Mouse (Mus musculus): Measurements from ENCODE around the gene Ttf1. TPM values are rescaled to one million over a fixed set of nuclear protein-coding genes. Genes with fewer than 3 reads are reported as not detected.
"Not testable (repeated sequence)": the region's sequence is repeated elsewhere in the genome, so short reads cannot be mapped to it uniquely, and the experiment has no call there.

Ttf1 gene
- total and polyA plus RNA-seq, 3 experiments = 13.5 to 15.6 TPM; not detected in 1

GRCm38 (mm10) chr2:29095674-29096073, 35.6 kb downstream of the Ttf1 start:
- Histone ChIP-seq H3K9ac (ENCODE audit: control insufficient read depth, low read depth, low read length, poor library complexity, severe bottlenecking) (no peak overlapping the region), H3K4me3 (ENCODE audit: control insufficient read depth in 1 of 2, insufficient read depth in 1 of 2, low read depth in 2 of 2, low read length in 2 of 2) (no peak overlapping the region), H3K4me1 (ENCODE audit: control insufficient read depth in 1 of 2, insufficient read depth in 2 of 2, low read length in 2 of 2) (peaks cover 0 to 2% of the 10 kb centered on the region in 2 experiments; a peak in 2 of 4 replicates), H3K36me3 (ENCODE audit: control insufficient read depth in 1 of 2, insufficient read depth in 2 of 2, low read length in 2 of 2) (no peaks in the 10 kb centered on the region), H3K27me3 (ENCODE audit: control insufficient read depth in 1 of 2, insufficient read depth in 2 of 2, low read length in 2 of 2) (no peaks in the 10 kb centered on the region; a peak in 1 of 4 replicates), H3K27ac (ENCODE audit: control insufficient read depth, low read depth, low read length) (no peak overlapping the region), H3K79me2 (ENCODE audit: control insufficient read depth, insufficient read depth, low read length, poor library complexity) (no peaks in the 10 kb centered on the region), H3K9me3 (replicated peaks; ENCODE audit: insufficient read depth, low read length) (no peaks in the 10 kb centered on the region)
- no peak for DNase-seq (ENCODE audit: low read depth, low spot score)
- TF ChIP-seq POLR2A (IDR thresholded peaks at IDR 0.05; ENCODE audit: control insufficient read depth in 1 of 2, insufficient read depth in 1 of 2, low read depth in 1 of 2, low read length in 2 of 2, poor library complexity in 1 of 2) = no peak
- TF ChIP-seq CTCF (IDR thresholded peaks at IDR 0.05 in 2 of 3, conservative IDR thresholded peaks at IDR 0.05 in 1 of 3; ENCODE audit: control insufficient read depth in 1 of 3, insufficient read depth in 1 of 3, low read depth in 2 of 3, low read length in 3 of 3, poor library complexity in 1 of 3, severe bottlenecking in 1 of 3) = no peak

GRCm38 (mm10) chr2:29096751-29097150, 36.7 kb downstream of the Ttf1 start:
- no peaks in the 10 kb centered on the region for H3K9me3 ChIP-seq (replicated peaks; ENCODE audit: insufficient read depth, low read length)
- no peaks in the 10 kb centered on the region for H3K79me2 ChIP-seq (ENCODE audit: control insufficient read depth, insufficient read depth, low read length, poor library complexity)
- H3K4me1 ChIP-seq (ENCODE audit: control insufficient read depth in 1 of 2, insufficient read depth in 2 of 2, low read length in 2 of 2) = peaks cover 0 to 8% of the 10 kb centered on the region in 2 experiments; a peak in 3 of 4 replicates
- H3K27me3 ChIP-seq (ENCODE audit: control insufficient read depth in 1 of 2, insufficient read depth in 2 of 2, low read length in 2 of 2) = no peaks in the 10 kb centered on the region; a peak in 1 of 4 replicates
- H3K9ac ChIP-seq (ENCODE audit: control insufficient read depth, low read depth, low read length, poor library complexity, severe bottlenecking) = no peak overlapping the region
- no peak for DNase-seq (ENCODE audit: low read depth, low spot score)
- H3K27ac ChIP-seq (ENCODE audit: control insufficient read depth, low read depth, low read length) = no peak overlapping the region
- no peaks in the 10 kb centered on the region for H3K36me3 ChIP-seq (ENCODE audit: control insufficient read depth in 1 of 2, insufficient read depth in 2 of 2, low read length in 2 of 2)
- H3K4me3 ChIP-seq (ENCODE audit: control insufficient read depth in 1 of 2, insufficient read depth in 1 of 2, low read depth in 2 of 2, low read length in 2 of 2) = no peak overlapping the region
- no peak for TF ChIP-seq JUND (IDR thresholded peaks at IDR 0.05; ENCODE audit: low read depth, low read length)
- TF ChIP-seq MYC (IDR thresholded peaks at IDR 0.05; ENCODE audit: low read depth, low read length) = no peak
- TF ChIP-seq HCFC1 (IDR thresholded peaks at IDR 0.05; ENCODE audit: low read depth, low read length) = no peak
- TF ChIP-seq MXI1 (IDR thresholded peaks at IDR 0.05; ENCODE audit: low read depth, low read length) = no peak
- no peak for TF ChIP-seq MAX (IDR thresholded peaks at IDR 0.05; ENCODE audit: low read length)
- TF ChIP-seq POLR2AphosphoS2 (IDR thresholded peaks at IDR 0.05; ENCODE audit: low read length) = no peak

GRCm38 (mm10) chr2:29097465-29097864, 37.4 kb downstream of the Ttf1 start:
- H3K27ac ChIP-seq (ENCODE audit: control insufficient read depth, low read depth, low read length) = no peak overlapping the region
- H3K9me3 ChIP-seq (replicated peaks; ENCODE audit: insufficient read depth, low read length) = no peaks in the 10 kb centered on the region
- no peak overlapping the region for H3K9ac ChIP-seq (ENCODE audit: control insufficient read depth, low read depth, low read length, poor library complexity, severe bottlenecking)
- H3K36me3 ChIP-seq (ENCODE audit: control insufficient read depth in 1 of 2, insufficient read depth in 2 of 2, low read length in 2 of 2) = no peaks in the 10 kb centered on the region
- TF ChIP-seq ELF1 (IDR thresholded peaks at IDR 0.05; ENCODE audit: low read depth, low read length) (no peak), ZNF384 (IDR thresholded peaks at IDR 0.05; ENCODE audit: low read depth, low read length) (no peak), HCFC1 (IDR thresholded peaks at IDR 0.05; ENCODE audit: low read depth, low read length) (no peak), JUND (IDR thresholded peaks at IDR 0.05; ENCODE audit: low read depth, low read length) (no peak), MYB (IDR thresholded peaks at IDR 0.05; ENCODE audit: low read depth, low read length) (no peak), POLR2AphosphoS2 (IDR thresholded peaks at IDR 0.05; ENCODE audit: low read length) (no peak)
- H3K79me2 ChIP-seq (ENCODE audit: control insufficient read depth, insufficient read depth, low read length, poor library complexity) = no peaks in the 10 kb centered on the region
- DNase-seq (ENCODE audit: low read depth, low spot score) = no peak
- no peak overlapping the region for H3K4me3 ChIP-seq (ENCODE audit: control insufficient read depth in 1 of 2, insufficient read depth in 1 of 2, low read depth in 2 of 2, low read length in 2 of 2)
- peaks cover 0 to 8% of the 10 kb centered on the region in 2 experiments; a peak in 3 of 4 replicates for H3K4me1 ChIP-seq (ENCODE audit: control insufficient read depth in 1 of 2, insufficient read depth in 2 of 2, low read length in 2 of 2)
- no peaks in the 10 kb centered on the region; a peak in 1 of 4 replicates for H3K27me3 ChIP-seq (ENCODE audit: control insufficient read depth in 1 of 2, insufficient read depth in 2 of 2, low read length in 2 of 2)

- not testable (repeated sequence) for H3K79me2 ChIP-seq (ENCODE audit: control insufficient read depth, insufficient read depth, low read length, poor library complexity); H3K4me3 ChIP-seq (ENCODE audit: control insufficient read depth in 1 of 2, insufficient read depth in 1 of 2, low read depth in 2 of 2, low read length in 2 of 2); H3K9ac ChIP-seq (ENCODE audit: control insufficient read depth, low read depth, low read length, poor library complexity, severe bottlenecking); H3K4me1 ChIP-seq (ENCODE audit: control insufficient read depth in 1 of 2, insufficient read depth in 2 of 2, low read length in 2 of 2); H3K27me3 ChIP-seq (ENCODE audit: control insufficient read depth in 1 of 2, insufficient read depth in 2 of 2, low read length in 2 of 2); DNase-seq (ENCODE audit: low read depth, low spot score); H3K36me3 ChIP-seq (ENCODE audit: control insufficient read depth in 1 of 2, insufficient read depth in 2 of 2, low read length in 2 of 2); H3K27ac ChIP-seq (ENCODE audit: control insufficient read depth, low read depth, low read length); H3K9me3 ChIP-seq (replicated peaks; ENCODE audit: insufficient read depth, low read length)
Measured at GRCm38 (mm10) chr2:29097955-29098354, 37.9 kb downstream of the Ttf1 start.

Data from MEL (cell line).